7 mouse cellular contexts compared by ENCODE assay signal in the genomic region with DNA sequence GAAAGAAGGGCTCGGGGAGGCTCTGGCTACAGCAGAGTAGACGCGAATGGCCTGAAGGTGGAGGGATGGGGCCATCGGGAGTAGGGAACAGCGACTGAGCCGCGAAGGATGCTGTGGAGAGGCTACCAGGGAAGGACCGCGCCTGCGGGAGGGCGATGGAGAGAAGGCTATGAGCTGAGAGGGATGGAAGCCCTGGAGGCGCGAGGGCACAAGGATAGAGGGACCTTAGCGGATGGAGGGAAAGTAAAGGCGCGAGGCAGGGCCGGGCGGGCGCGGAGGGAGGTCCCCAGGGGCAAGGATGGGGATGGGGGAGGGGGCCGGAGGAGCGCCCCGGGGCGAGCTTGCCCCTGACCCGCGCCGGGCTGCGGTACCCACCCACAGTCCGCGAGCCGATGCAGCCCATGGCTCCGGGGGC. TPM values are rescaled to one million over a fixed set of nuclear protein-coding genes. Genes with fewer than 3 reads are reported as not detected.
DNase-seq lines count a peak whose midpoint lies in the region; ATAC-seq and TF ChIP-seq lines count a peak whose summit lies in the region.

No protein-coding gene starts in this region.

- under 1% methylated on average over 15 of the region's 32 CpGs for WGBS in lung, embryonic 15.5 days
- WGBS in cerebellum, adult 2 months, result under 1% methylated on average over 31 of the region's 32 CpGs
- under 1% methylated on average over 27 of the region's 32 CpGs for WGBS in forebrain, embryonic 15.5 days
- under 1% methylated on average over 19 of the region's 32 CpGs for WGBS in intestine, postnatal 0 days
- WGBS in midbrain, embryonic 15.5 days, result 0% methylated on average over 21 of the region's 32 CpGs

- no peaks in the 10 kb centered on the region for H3K36me3 ChIP-seq in lung, embryonic 15.5 days
- peaks cover 6% of the 10 kb centered on the region; the same call in 1 of the 2 replicates for H3K36me3 ChIP-seq in forebrain, embryonic 15.5 days
- H3K36me3 ChIP-seq in intestine, postnatal 0 days (ENCODE audit: control insufficient read depth, insufficient read depth), result no peaks in the 10 kb centered on the region
- H3K36me3 ChIP-seq in midbrain, embryonic 15.5 days (replicated peaks), result 0 out of 2 replicates have a peak, but pooled peaks cover 4% of the 10 kb centered on the region

- no peak for TF ChIP-seq POLR2A in cerebellum, adult 2 months (IDR thresholded peaks at IDR 0.05; ENCODE audit: borderline replicate concordance, insufficient read depth, low read length)

- peak overlapping the region; percentile 29 for H3K9ac ChIP-seq in lung, embryonic 15.5 days
- peak overlapping the region; percentile 80 for H3K9ac ChIP-seq in forebrain, embryonic 15.5 days (replicated peaks)
- no peak overlapping the region for H3K9ac ChIP-seq in intestine, postnatal 0 days (ENCODE audit: low read depth, low read length)
- H3K9ac ChIP-seq in midbrain, embryonic 15.5 days, result peak overlapping the region; percentile 91

- H3K27me3 ChIP-seq in lung, embryonic 15.5 days, result peaks cover 40% of the 10 kb centered on the region
- no peaks in the 10 kb centered on the region for H3K27me3 ChIP-seq in cerebellum, adult 2 months (ENCODE audit: control insufficient read depth, insufficient read depth, low read length)
- no peaks in the 10 kb centered on the region for H3K27me3 ChIP-seq in forebrain, embryonic 15.5 days
- peaks cover 37% of the 10 kb centered on the region for H3K27me3 ChIP-seq in intestine, postnatal 0 days (replicated peaks; ENCODE audit: control insufficient read depth, insufficient read depth, low read length)
- no peaks in the 10 kb centered on the region for H3K27me3 ChIP-seq in midbrain, embryonic 15.5 days (replicated peaks)

- H3K4me2 ChIP-seq in lung, embryonic 15.5 days, result peak overlapping the region; percentile 100
- peak overlapping the region; percentile 94 for H3K4me2 ChIP-seq in forebrain, embryonic 15.5 days (replicated peaks)
- H3K4me2 ChIP-seq in intestine, postnatal 0 days (replicated peaks; ENCODE audit: low read depth), result peak overlapping the region; percentile 88
- peak overlapping the region; percentile 92 for H3K4me2 ChIP-seq in midbrain, embryonic 15.5 days

- no peaks in the 10 kb centered on the region for H3K9me3 ChIP-seq in lung, embryonic 15.5 days
- no peaks in the 10 kb centered on the region for H3K9me3 ChIP-seq in forebrain, embryonic 15.5 days
- no peaks in the 10 kb centered on the region for H3K9me3 ChIP-seq in intestine, postnatal 0 days (ENCODE audit: control insufficient read depth)
- H3K9me3 ChIP-seq in midbrain, embryonic 15.5 days, result no peaks in the 10 kb centered on the region

- no peak overlapping the region for H3K27ac ChIP-seq in lung, embryonic 15.5 days
- H3K27ac ChIP-seq in cerebellum, adult 2 months (ENCODE audit: insufficient read depth, low read length), result peak overlapping the region; percentile 98
- peak overlapping the region; percentile 86 for H3K27ac ChIP-seq in forebrain, embryonic 15.5 days (replicated peaks)
- H3K27ac ChIP-seq in intestine, postnatal 0 days (ENCODE audit: low read depth, low read length), result no peak overlapping the region
- peak overlapping the region; percentile 94 for H3K27ac ChIP-seq in midbrain, embryonic 15.5 days

- peaks cover 17% of the 10 kb centered on the region for H3K4me1 ChIP-seq in lung, embryonic 15.5 days
- peaks cover 6% of the 10 kb centered on the region; the same call in 1 of the 2 replicates for H3K4me1 ChIP-seq in cerebellum, adult 2 months (ENCODE audit: control insufficient read depth, insufficient read depth, low read length)
- H3K4me1 ChIP-seq in forebrain, embryonic 15.5 days, result peaks cover 20% of the 10 kb centered on the region
- no peaks in the 10 kb centered on the region for H3K4me1 ChIP-seq in intestine, postnatal 0 days (replicated peaks; ENCODE audit: control insufficient read depth, insufficient read depth, low read length)
- peaks cover 33% of the 10 kb centered on the region for H3K4me1 ChIP-seq in midbrain, embryonic 15.5 days

- ATAC-seq in lung, embryonic 15.5 days (ENCODE audit: borderline replicate concordance, extremely low read depth, low FRiP score, low TSS enrichment), result peak; percentile 72
- peak; percentile 77 for ATAC-seq in forebrain, embryonic 15.5 days (replicated peaks)
- ATAC-seq in intestine, postnatal 0 days, result peak; percentile 25; the same call in 1 of the 2 replicates
- ATAC-seq in midbrain, embryonic 15.5 days (replicated peaks), result peak; percentile 82

- DNase-seq in lung, adult 18-20 months, result no peak
- DNase-seq in cerebellum, adult 2 months, result peak; percentile 67 to 76
- DNase-seq in urinary bladder, postnatal 14 days (ENCODE audit: low spot score), result no peak

- peak; percentile 13; the same call in 1 of the 2 replicates for TF ChIP-seq CTCF in cerebellum, adult 2 months (IDR thresholded peaks at IDR 0.05; ENCODE audit: borderline replicate concordance, insufficient read depth, low read depth, low read length)
- TF ChIP-seq CTCF in intestine, postnatal 0 days (IDR thresholded peaks at IDR 0.05; ENCODE audit: low read depth), result no peak

- peak overlapping the region; percentile 64 for H3K4me3 ChIP-seq in lung, embryonic 15.5 days
- peak overlapping the region; percentile 98 for H3K4me3 ChIP-seq in cerebellum, adult 2 months (replicated peaks; ENCODE audit: insufficient read depth, low read depth, low read length)
- peak overlapping the region; percentile 92 for H3K4me3 ChIP-seq in forebrain, embryonic 15.5 days
- peak overlapping the region; percentile 56 for H3K4me3 ChIP-seq in intestine, postnatal 0 days (ENCODE audit: low read depth, low read length)
- peak overlapping the region; percentile 90 for H3K4me3 ChIP-seq in midbrain, embryonic 15.5 days

RNA-seq across cellular contexts. Expression of a gene that starts 0.4 kb away (rescaled TPM):
- polyA plus RNA-seq in lung, embryonic 15.5 days (2015; fragmentation: Nextera tagmentation; extraction: Ambion mirVana), result 0.06 and 0.14 TPM in 2 replicates
- polyA plus RNA-seq in cerebellum, adult 2 months (2012; rRNA removed), result 102 and 117 TPM in 2 replicates
- 5.4 and 6.2 TPM in 2 replicates for polyA plus RNA-seq in forebrain, embryonic 15.5 days (2015; fragmentation: Nextera tagmentation; extraction: Ambion mirVana)
- polyA plus RNA-seq in intestine, postnatal 0 days (2015; fragmentation: Nextera tagmentation; extraction: Ambion mirVana), result 0.05 and 0.12 TPM in 2 replicates
- polyA plus RNA-seq in midbrain, embryonic 15.5 days (2015; fragmentation: Nextera tagmentation; extraction: Ambion mirVana), result 7.4 and 8.0 TPM in 2 replicates

RNA-seq across cellular contexts. Expression of a gene that starts 25.4 kb away (rescaled TPM):
- 161 and 167 TPM in 2 replicates for polyA plus RNA-seq in lung, embryonic 15.5 days (2015; fragmentation: Nextera tagmentation; extraction: Ambion mirVana)
- 123 and 129 TPM in 2 replicates for polyA plus RNA-seq in cerebellum, adult 2 months (2012; rRNA removed)
- polyA plus RNA-seq in forebrain, embryonic 15.5 days (2015; fragmentation: Nextera tagmentation; extraction: Ambion mirVana), result 33.1 and 37.6 TPM in 2 replicates
- polyA plus RNA-seq in intestine, postnatal 0 days (2015; fragmentation: Nextera tagmentation; extraction: Ambion mirVana), result 50.9 and 54.8 TPM in 2 replicates
- 54.9 and 56.0 TPM in 2 replicates for polyA plus RNA-seq in midbrain, embryonic 15.5 days (2015; fragmentation: Nextera tagmentation; extraction: Ambion mirVana)

RNA-seq across cellular contexts. Expression of a gene that starts 37.6 kb away (rescaled TPM):
- 0.14 and 0.24 TPM in 2 replicates for polyA plus RNA-seq in lung, embryonic 15.5 days (2015; fragmentation: Nextera tagmentation; extraction: Ambion mirVana)
- polyA plus RNA-seq in cerebellum, adult 2 months (2012; rRNA removed), result 11.5 and 13.4 TPM in 2 replicates
- polyA plus RNA-seq in forebrain, embryonic 15.5 days (2015; fragmentation: Nextera tagmentation; extraction: Ambion mirVana), result 2.2 and 2.3 TPM in 2 replicates
- polyA plus RNA-seq in intestine, postnatal 0 days (2015; fragmentation: Nextera tagmentation; extraction: Ambion mirVana), result 0.12 and 0.18 TPM in 2 replicates
- 1.7 and 2.6 TPM in 2 replicates for polyA plus RNA-seq in midbrain, embryonic 15.5 days (2015; fragmentation: Nextera tagmentation; extraction: Ambion mirVana)

RNA-seq across cellular contexts. Expression of a gene that starts 49.0 kb away (rescaled TPM):
- 14.2 and 16.9 TPM in 2 replicates for polyA plus RNA-seq in lung, embryonic 15.5 days (2015; fragmentation: Nextera tagmentation; extraction: Ambion mirVana)
- 0.43 and 0.46 TPM in 2 replicates for polyA plus RNA-seq in cerebellum, adult 2 months (2012; rRNA removed)
- 0.14 and 0.20 TPM in 2 replicates for polyA plus RNA-seq in forebrain, embryonic 15.5 days (2015; fragmentation: Nextera tagmentation; extraction: Ambion mirVana)
- polyA plus RNA-seq in intestine, postnatal 0 days (2015; fragmentation: Nextera tagmentation; extraction: Ambion mirVana), result 13.3 and 13.7 TPM in 2 replicates
- 0.37 and 0.43 TPM in 2 replicates for polyA plus RNA-seq in midbrain, embryonic 15.5 days (2015; fragmentation: Nextera tagmentation; extraction: Ambion mirVana)

RNA-seq across cellular contexts. Expression of a gene that starts 59.3 kb away (rescaled TPM):
- polyA plus RNA-seq in lung, embryonic 15.5 days (2015; fragmentation: Nextera tagmentation; extraction: Ambion mirVana), result 73.4 and 73.5 TPM in 2 replicates
- 26.1 and 31.3 TPM in 2 replicates for polyA plus RNA-seq in cerebellum, adult 2 months (2012; rRNA removed)
- polyA plus RNA-seq in forebrain, embryonic 15.5 days (2015; fragmentation: Nextera tagmentation; extraction: Ambion mirVana), result 61.4 and 62.7 TPM in 2 replicates
- polyA plus RNA-seq in intestine, postnatal 0 days (2015; fragmentation: Nextera tagmentation; extraction: Ambion mirVana), result 13.0 and 13.4 TPM in 2 replicates
- 45.9 and 47.7 TPM in 2 replicates for polyA plus RNA-seq in midbrain, embryonic 15.5 days (2015; fragmentation: Nextera tagmentation; extraction: Ambion mirVana)

Comparison
In these comparisons a context has a peak if more than half of its experiments do, and no peak if none do; other contexts are left out.
1. ATAC-seq: peak in every context shown above with its lines; median percentile 82 in midbrain, embryonic 15.5 days; 77 in forebrain, embryonic 15.5 days; 72 in lung, embryonic 15.5 days; 25 in intestine, postnatal 0 days.
2. H3K27ac ChIP-seq: peak in cerebellum, adult 2 months (single experiment), forebrain, embryonic 15.5 days (single experiment) and midbrain, embryonic 15.5 days (single experiment); none in lung, embryonic 15.5 days (single experiment) and intestine, postnatal 0 days (single experiment).
3. DNase-seq: peak in cerebellum, adult 2 months (2 of 2); none in lung, adult 18-20 months (0 of 2) and urinary bladder, postnatal 14 days (single experiment).
4. RNA of a gene that starts 0.4 kb away (polyA plus RNA-seq): 102 to 117 TPM in cerebellum, adult 2 months; 7.4 to 8.0 TPM in midbrain, embryonic 15.5 days, 5.4 to 6.2 TPM in forebrain, embryonic 15.5 days, 0.06 to 0.14 TPM in lung, embryonic 15.5 days and 0.05 to 0.12 TPM in intestine, postnatal 0 days; every median in the first group is over 10 times any median in the second.
5. Peak in every context shown above with its lines, with median percentiles within 50 percentile points of each other: H3K4me2 ChIP-seq and H3K4me3 ChIP-seq.